Mouse (Mus musculus) brain, embryonic 14.5 days (tissue): ENCODE measurements around the gene Cyren.

Experiments
- CTCF ChIP-seq: fragments of 200-500 bp; IDR thresholded peaks from 2 replicates; pipeline ENCODE4 v1.5.1; 2012; ENCODE audit warnings: inconsistent platforms, mild to moderate bottlenecking, moderate library complexity, borderline replicate concordance; ENCODE audit not compliant: insufficient read depth, insufficient read length; ENCODE audit errors: extremely low read depth
- POLR2A ChIP-seq: fragments of 200-500 bp; IDR thresholded peaks from 2 replicates; pipeline ENCODE4 v1.6.1; 2012; ENCODE audit warnings: mild to moderate bottlenecking, inconsistent platforms, borderline replicate concordance; ENCODE audit not compliant: poor library complexity, insufficient read depth, insufficient read length, severe bottlenecking; ENCODE audit errors: extremely low read depth

DNA sequence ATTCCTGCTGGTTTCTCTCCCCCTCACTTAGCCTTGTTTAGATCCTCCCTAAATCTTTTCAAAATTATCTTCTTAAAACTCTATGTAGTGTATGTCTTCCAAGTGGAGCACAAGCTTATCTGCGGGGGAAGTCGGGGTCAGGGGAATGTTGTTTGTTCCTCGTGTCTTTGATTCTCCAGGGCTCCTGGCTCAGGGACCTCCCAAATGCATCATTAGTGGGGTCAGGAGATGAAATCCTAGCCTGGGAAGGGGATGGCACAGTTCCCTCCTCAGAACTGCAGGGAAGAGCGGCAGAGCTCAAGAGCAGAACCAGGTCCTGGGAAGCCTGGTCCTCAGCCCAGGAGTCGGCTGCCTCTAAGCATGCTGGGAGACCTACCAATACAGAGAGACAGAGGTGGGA is 12.6 kb downstream of the Cyren start:
- TF ChIP-seq CTCF: no peak
- no peak for TF ChIP-seq POLR2A
